Mouse (Mus musculus) myocyte (in vitro differentiated cells): Measurements from ENCODE around the gene Nox4. TPM values are rescaled to one million over a fixed set of nuclear protein-coding genes. Genes with fewer than 3 reads are reported as not detected.

Experiments
- H3K27me3 ChIP-seq: one replicate; pipeline ENCODE4 v1.6.1; 2011; ENCODE audit not compliant: control insufficient read depth, insufficient read depth, insufficient read length
- H3K36me3 ChIP-seq: one replicate; pipeline ENCODE4 v1.6.1; 2011; ENCODE audit not compliant: control insufficient read depth, insufficient read depth
- H3K4me2 ChIP-seq: one replicate; pipeline ENCODE4 v1.6.1; 2011; ENCODE audit warnings: low read depth, control low read depth
- H3K4me3 ChIP-seq: one replicate; pipeline ENCODE4 v1.5.1; 2011; ENCODE audit warnings: mild to moderate bottlenecking, control low read depth, moderate library complexity
- H3K79me2 ChIP-seq: one replicate; pipeline ENCODE4 v1.6.1; 2011; ENCODE audit not compliant: control insufficient read depth, insufficient read depth
- H3ac ChIP-seq: one replicate; pipeline ENCODE4 v1.6.1; 2011; ENCODE audit not compliant: control insufficient read depth, insufficient read length
- CEBPB ChIP-seq: IDR thresholded peaks from 2 replicates; pipeline ENCODE4 v1.6.1; 2011; ENCODE audit warnings: mild to moderate bottlenecking, moderate library complexity; ENCODE audit not compliant: poor library complexity, insufficient read depth, severe bottlenecking
- E2F4 ChIP-seq: IDR thresholded peaks from one replicate; pipeline ENCODE4 v1.6.1; 2011; ENCODE audit warnings: mild to moderate bottlenecking, control low read depth, moderate library complexity; ENCODE audit not compliant: insufficient read depth
- MAX ChIP-seq: IDR thresholded peaks from one replicate; pipeline ENCODE4 v1.6.1; 2011; ENCODE audit warnings: low read depth, mild to moderate bottlenecking, control low read depth
- MYOD1 ChIP-seq, 3 experiments: IDR thresholded peaks; one replicate each; pipeline ENCODE4 v1.6.1; 2011; ENCODE audit warnings: control low read depth in 2 of 3, low read depth in 2 of 3, mild to moderate bottlenecking in 2 of 3, moderate library complexity in 1 of 3; ENCODE audit not compliant: insufficient read length in 2 of 3, control insufficient read depth in 1 of 3
- MYOG ChIP-seq, 3 experiments: IDR thresholded peaks; one replicate each; pipeline ENCODE4 v1.6.1; 2011; ENCODE audit warnings: control low read depth in 2 of 3, low read depth in 2 of 3, mild to moderate bottlenecking in 2 of 3; ENCODE audit not compliant: insufficient read length in 2 of 3, control insufficient read depth in 1 of 3, insufficient read depth in 1 of 3
- POLR2A ChIP-seq: IDR thresholded peaks from one replicate; pipeline ENCODE4 v1.6.1; 2011; ENCODE audit warnings: low read depth, mild to moderate bottlenecking, control low read depth, moderate library complexity; ENCODE audit not compliant: insufficient read length
- POLR2AphosphoS2 ChIP-seq: IDR thresholded peaks from one replicate; pipeline ENCODE4 v1.6.1; 2011; ENCODE audit warnings: low read depth, control low read depth; ENCODE audit not compliant: insufficient read length
- REST ChIP-seq: IDR thresholded peaks from one replicate; pipeline ENCODE4 v1.6.1; 2011; ENCODE audit warnings: mild to moderate bottlenecking, control low read depth, moderate library complexity; ENCODE audit not compliant: insufficient read depth, insufficient read length
- SRF ChIP-seq: IDR thresholded peaks from one replicate; pipeline ENCODE4 v1.6.1; 2011; ENCODE audit warnings: low read depth; ENCODE audit not compliant: control insufficient read depth, insufficient read length
- TCF12 ChIP-seq: IDR thresholded peaks from one replicate; pipeline ENCODE4 v1.6.1; 2011; ENCODE audit warnings: mild to moderate bottlenecking, control low read depth; ENCODE audit not compliant: poor library complexity, insufficient read depth, severe bottlenecking
- TCF3 ChIP-seq: IDR thresholded peaks from one replicate; pipeline ENCODE4 v1.6.1; 2011; ENCODE audit warnings: low read depth, control low read depth; ENCODE audit not compliant: insufficient read length
- USF1 ChIP-seq: IDR thresholded peaks from one replicate; pipeline ENCODE4 v1.6.1; 2011; ENCODE audit warnings: low read depth, mild to moderate bottlenecking, control low read depth, moderate library complexity
- polyA plus RNA-seq: library from polyadenylated mRNA; unstranded; fragments of >200 nt; fragmentation: generic; extraction: Trizol; gene quantifications from one replicate; pipeline ENCODE4 v1.2.1, GENCODE M21; 2012; ENCODE audit warnings: missing spikeins

Gene Nox4
- 0.98 TPM for polyA plus RNA-seq

GRCm38 (mm10) chr7:87245856-87246579, at the start of gene Nox4:
Nox4 (plus strand) TSS chr7:87246096.
- TF ChIP-seq SRF, result no peak
- TF ChIP-seq CEBPB, result no peak
- TF ChIP-seq MAX, result no peak
- no peak for TF ChIP-seq POLR2AphosphoS2
- TF ChIP-seq REST, result no peak
- no peak for TF ChIP-seq MYOD1 (IDR thresholded peaks at IDR 0.05; ENCODE audit: control insufficient read depth in 1 of 3, insufficient read length in 2 of 3, low read depth in 2 of 3)
- no peak for TF ChIP-seq E2F4
- TF ChIP-seq TCF3, result no peak
- no peak for TF ChIP-seq TCF12
- no peak for TF ChIP-seq POLR2A
- no peak for TF ChIP-seq MYOG (IDR thresholded peaks at IDR 0.05; ENCODE audit: control insufficient read depth in 1 of 3, insufficient read depth in 1 of 3, insufficient read length in 2 of 3, low read depth in 2 of 3)
- TF ChIP-seq USF1, result no peak
- Histone ChIP-seq H3K79me2 (no peaks in the 10 kb centered on the region), H3K4me2 (peak within 1 kb of the TSS; percentile 79)

GRCm38 (mm10) chr7:87204751-87205150, 41.1 kb upstream of the Nox4 start:
- Histone ChIP-seq H3K4me2 (no peak overlapping the region), H3K4me3 (no peak overlapping the region), H3K79me2 (no peaks in the 10 kb centered on the region), H3K27me3 (no peaks in the 10 kb centered on the region), H3K36me3 (no peaks in the 10 kb centered on the region), H3ac (no peak overlapping the region)
- TF ChIP-seq MAX (no peak), CEBPB (0 out of 2 replicates have a peak, but pooled peaks have one; percentile 32), POLR2A (no peak)

More at GRCm38 (mm10) chr7:87245856-87246579, at the start of gene Nox4:
- peak within 1 kb of the TSS; percentile 27 for H3ac ChIP-seq
- peak within 1 kb of the TSS; percentile 26 for H3K4me3 ChIP-seq
- no peaks in the 10 kb centered on the region for H3K36me3 ChIP-seq
- H3K27me3 ChIP-seq, result no peaks in the 10 kb centered on the region

GRCm38 (mm10) chr7:87221712-87222111, 24.2 kb upstream of the Nox4 start:
- Histone ChIP-seq H3K4me2 (no peak overlapping the region), H3ac (no peak overlapping the region), H3K27me3 (no peaks in the 10 kb centered on the region), H3K4me3 (no peak overlapping the region), H3K36me3 (no peaks in the 10 kb centered on the region), H3K79me2 (no peaks in the 10 kb centered on the region)
- TF ChIP-seq SRF (no peak), POLR2A (no peak), TCF3 (no peak), REST (no peak), MYOD1 (IDR thresholded peaks at IDR 0.05; ENCODE audit: control insufficient read depth in 1 of 3, insufficient read length in 2 of 3, low read depth in 2 of 3) (no peak), CEBPB (no peak), MAX (no peak), POLR2AphosphoS2 (no peak), E2F4 (no peak), MYOG (IDR thresholded peaks at IDR 0.05; ENCODE audit: control insufficient read depth in 1 of 3, insufficient read depth in 1 of 3, insufficient read length in 2 of 3, low read depth in 2 of 3) (no peak), USF1 (no peak), TCF12 (no peak)

GRCm38 (mm10) chr7:87222751-87223150, 23.1 kb upstream of the Nox4 start:
- TF ChIP-seq REST (no peak), MYOD1 (IDR thresholded peaks at IDR 0.05; ENCODE audit: control insufficient read depth in 1 of 3, insufficient read length in 2 of 3, low read depth in 2 of 3) (no peak), E2F4 (no peak), TCF3 (no peak), USF1 (no peak), POLR2AphosphoS2 (no peak), POLR2A (no peak), MAX (no peak), MYOG (IDR thresholded peaks at IDR 0.05; ENCODE audit: control insufficient read depth in 1 of 3, insufficient read depth in 1 of 3, insufficient read length in 2 of 3, low read depth in 2 of 3) (no peak), SRF (no peak), TCF12 (no peak)
- Histone ChIP-seq H3K36me3 (no peaks in the 10 kb centered on the region), H3K4me3 (no peak overlapping the region), H3K27me3 (no peaks in the 10 kb centered on the region), H3K79me2 (no peaks in the 10 kb centered on the region), H3K4me2 (no peak overlapping the region), H3ac (no peak overlapping the region)

- Histone ChIP-seq H3K4me2 (no peak overlapping the region), H3ac (no peak overlapping the region), H3K4me3 (no peak overlapping the region), H3K27me3 (no peaks in the 10 kb centered on the region), H3K36me3 (no peaks in the 10 kb centered on the region), H3K79me2 (no peaks in the 10 kb centered on the region)
- no peak for TF ChIP-seq MYOD1 (IDR thresholded peaks at IDR 0.05; ENCODE audit: control insufficient read depth in 1 of 3, insufficient read length in 2 of 3, low read depth in 2 of 3)
- no peak for TF ChIP-seq CEBPB
- no peak for TF ChIP-seq POLR2AphosphoS2
- TF ChIP-seq TCF12, result no peak
- TF ChIP-seq E2F4, result no peak
- no peak for TF ChIP-seq USF1
- TF ChIP-seq MAX, result no peak
- TF ChIP-seq MYOG (IDR thresholded peaks at IDR 0.05; ENCODE audit: control insufficient read depth in 1 of 3, insufficient read depth in 1 of 3, insufficient read length in 2 of 3, low read depth in 2 of 3), result no peak
- TF ChIP-seq SRF, result no peak
- TF ChIP-seq REST, result no peak
Measured at GRCm38 (mm10) chr7:87225617-87226016, 20.3 kb upstream of the Nox4 start.
